Mouse (Mus musculus) MEL (cell line): Measurements from ENCODE around the gene Rtn3. TPM values are rescaled to one million over a fixed set of nuclear protein-coding genes. Genes with fewer than 3 reads are reported as not detected.

ENCODE experiments used
- DNase-seq: peaks from one replicate; pipeline ENCODE4 v3.0.0; 2011; ENCODE audit warnings: low read depth, low spot score
- H3K27ac ChIP-seq: 2 replicates; pipeline ENCODE4 v1.5.1; 2012; ENCODE audit warnings: low read depth, mild to moderate bottlenecking, control low read depth, low read length, moderate library complexity; ENCODE audit not compliant: control insufficient read depth
- H3K27me3 ChIP-seq, 2 experiments: fragments of 150-350 bp in 1 of 2; sonication (generic) in 1 of 2; 2 replicates each; pipeline ENCODE4 v1.6.1; 2012; ENCODE audit warnings: low read length in 2 of 2, mild to moderate bottlenecking in 2 of 2, improper control_type of control experiment in 1 of 2, moderate library complexity in 1 of 2; ENCODE audit not compliant: insufficient read depth in 2 of 2, control insufficient read depth in 1 of 2
- H3K36me3 ChIP-seq, 2 experiments: 2 replicates each; pipeline ENCODE4 v1.6.1; 2012 to 2014; ENCODE audit warnings: low read length in 2 of 2, improper control_type of control experiment in 1 of 2, inconsistent platforms in 1 of 2, mild to moderate bottlenecking in 1 of 2; ENCODE audit not compliant: insufficient read depth in 2 of 2, control insufficient read depth in 1 of 2
- H3K4me1 ChIP-seq, 2 experiments: fragments of 150-350 bp in 1 of 2; sonication (generic) in 1 of 2; 2 replicates each; pipeline ENCODE4 v1.6.1; 2012; ENCODE audit warnings: low read length in 2 of 2, improper control_type of control experiment in 1 of 2, mild to moderate bottlenecking in 1 of 2; ENCODE audit not compliant: insufficient read depth in 2 of 2, control insufficient read depth in 1 of 2
- H3K4me3 ChIP-seq, 2 experiments: fragments of 150-350 bp in 1 of 2; sonication (generic) in 1 of 2; 2 replicates each; pipeline ENCODE4 v1.5.1; 2012; ENCODE audit warnings: low read depth in 2 of 2, low read length in 2 of 2, mild to moderate bottlenecking in 2 of 2, moderate library complexity in 2 of 2, control low read depth in 1 of 2, improper control_type of control experiment in 1 of 2; ENCODE audit not compliant: control insufficient read depth in 1 of 2, insufficient read depth in 1 of 2
- H3K79me2 ChIP-seq: 2 replicates; pipeline ENCODE4 v1.6.1; 2012; ENCODE audit warnings: mild to moderate bottlenecking, low read length, moderate library complexity; ENCODE audit not compliant: control insufficient read depth, poor library complexity, insufficient read depth
- H3K9ac ChIP-seq: 2 replicates; pipeline ENCODE4 v1.6.1; 2012; ENCODE audit warnings: low read depth, mild to moderate bottlenecking, control low read depth, low read length, moderate library complexity; ENCODE audit not compliant: control insufficient read depth, poor library complexity, severe bottlenecking
- H3K9me3 ChIP-seq: fragments of 150-350 bp; sonication (generic); replicated peaks from 2 replicates; pipeline ENCODE4 v1.6.1; 2012; ENCODE audit warnings: mild to moderate bottlenecking, low read length, improper control_type of control experiment, moderate library complexity; ENCODE audit not compliant: insufficient read depth
- BHLHE40 ChIP-seq: IDR thresholded peaks from 2 replicates; pipeline ENCODE4 v1.6.1; 2012; ENCODE audit warnings: low read depth, mild to moderate bottlenecking, inconsistent platforms, low read length, improper control_type of control experiment, borderline replicate concordance
- E2F4 ChIP-seq: IDR thresholded peaks from 2 replicates; pipeline ENCODE4 v1.6.1; 2011; ENCODE audit warnings: low read depth, low read length, improper control_type of control experiment, borderline replicate concordance
- GABPA ChIP-seq: IDR thresholded peaks from 2 replicates; pipeline ENCODE4 v1.6.1; 2012; ENCODE audit warnings: low read depth, mild to moderate bottlenecking, inconsistent platforms, low read length, improper control_type of control experiment, moderate library complexity
- GATA1 ChIP-seq: IDR thresholded peaks from 2 replicates; pipeline ENCODE4 v1.6.1; 2011; ENCODE audit warnings: low read depth, low read length, improper control_type of control experiment
- JUND ChIP-seq: IDR thresholded peaks from 2 replicates; pipeline ENCODE4 v1.6.1; 2011; ENCODE audit warnings: low read depth, mild to moderate bottlenecking, improper control_type of control experiment, low read length
- KAT2A ChIP-seq: conservative IDR thresholded peaks from 2 replicates; pipeline ENCODE4 v1.6.1; 2012; ENCODE audit warnings: low read depth, low read length, improper control_type of control experiment, inconsistent platforms
- MAX ChIP-seq: IDR thresholded peaks from 2 replicates; pipeline ENCODE4 v1.6.1; 2011; ENCODE audit warnings: low read length, improper control_type of control experiment
- MXI1 ChIP-seq: IDR thresholded peaks from 2 replicates; pipeline ENCODE4 v1.6.1; 2011; ENCODE audit warnings: mild to moderate bottlenecking, low read depth, low read length, improper control_type of control experiment
- MYB ChIP-seq: IDR thresholded peaks from 2 replicates; pipeline ENCODE4 v1.6.1; 2011; ENCODE audit warnings: mild to moderate bottlenecking, low read depth, low read length, improper control_type of control experiment
- MYC ChIP-seq: IDR thresholded peaks from 2 replicates; pipeline ENCODE4 v1.6.1; 2011; ENCODE audit warnings: low read depth, mild to moderate bottlenecking, low read length, improper control_type of control experiment, moderate library complexity
- NELFE ChIP-seq: IDR thresholded peaks from 2 replicates; pipeline ENCODE4 v1.6.1; 2011; ENCODE audit warnings: low read depth, low read length, improper control_type of control experiment
- POLR2A ChIP-seq, 2 experiments: IDR thresholded peaks; 2 replicates each; pipeline ENCODE4 v1.6.1; 2011 to 2012; ENCODE audit warnings: low read length in 2 of 2, mild to moderate bottlenecking in 2 of 2, control low read depth in 1 of 2, improper control_type of control experiment in 1 of 2, low read depth in 1 of 2, moderate library complexity in 1 of 2; ENCODE audit not compliant: control insufficient read depth in 1 of 2, insufficient read depth in 1 of 2, poor library complexity in 1 of 2
- POLR2AphosphoS5 ChIP-seq: IDR thresholded peaks from 2 replicates; pipeline ENCODE4 v1.6.1; 2012; ENCODE audit warnings: low read depth, borderline replicate concordance, mild to moderate bottlenecking, inconsistent platforms, low read length, moderate library complexity, mixed read lengths
- RAD21 ChIP-seq: IDR thresholded peaks from 2 replicates; pipeline ENCODE4 v1.6.1; 2011; ENCODE audit warnings: mild to moderate bottlenecking, low read depth, low read length, improper control_type of control experiment
- RCOR1 ChIP-seq: IDR thresholded peaks from 2 replicates; pipeline ENCODE4 v1.6.1; 2012; ENCODE audit warnings: low read depth, mild to moderate bottlenecking, inconsistent platforms, low read length, improper control_type of control experiment
- SIN3A ChIP-seq: IDR thresholded peaks from 2 replicates; pipeline ENCODE4 v1.6.1; 2012; ENCODE audit warnings: low read length, improper control_type of control experiment, inconsistent platforms
- USF1 ChIP-seq: IDR thresholded peaks from 2 replicates; pipeline ENCODE4 v1.6.1; 2014; ENCODE audit warnings: low read depth, mild to moderate bottlenecking, inconsistent platforms, low read length, improper control_type of control experiment, moderate library complexity
- USF2 ChIP-seq, 2 experiments: IDR thresholded peaks; 2 replicates each; pipeline ENCODE4 v1.6.1; 2011 to 2012; ENCODE audit warnings: improper control_type of control experiment in 2 of 2, low read length in 2 of 2, borderline replicate concordance in 1 of 2, inconsistent platforms in 1 of 2, low read depth in 1 of 2, mild to moderate bottlenecking in 1 of 2; ENCODE audit not compliant: insufficient read depth in 1 of 2
- ZKSCAN1 ChIP-seq: IDR thresholded peaks from 2 replicates; pipeline ENCODE4 v1.6.1; 2012; ENCODE audit warnings: low read depth, mild to moderate bottlenecking, inconsistent platforms, low read length, improper control_type of control experiment, moderate library complexity
- ZNF384 ChIP-seq: IDR thresholded peaks from 2 replicates; pipeline ENCODE4 v1.6.1; 2012; ENCODE audit warnings: low read depth, mild to moderate bottlenecking, inconsistent platforms, low read length, improper control_type of control experiment
- polyA plus RNA-seq, 2 experiments: library from polyadenylated mRNA; stranded (reverse) in 1 of 2; unstranded in 1 of 2; fragments of >175 nt in 1 of 2; fragments of >200 nt in 1 of 2; gene quantifications; 2 replicates each; pipeline versions ENCODE4 v1.2.1 to v1.2.4; 2012; ENCODE audit warnings: low replicate concordance in 2 of 2, low read depth in 1 of 2; ENCODE audit not compliant: insufficient read length in 2 of 2, insufficient read depth in 1 of 2, missing spikeins in 1 of 2
- total RNA-seq: library from RNA; depleted of rRNA; stranded (reverse); fragments of 300-350 nt; gene quantifications from 2 replicates; pipeline ENCODE4 v1.2.3, GENCODE M21; 2012

Gene Rtn3
- total and polyA plus RNA-seq, 3 experiments = 33.4 to 118 TPM; not detected in 1

DNA sequence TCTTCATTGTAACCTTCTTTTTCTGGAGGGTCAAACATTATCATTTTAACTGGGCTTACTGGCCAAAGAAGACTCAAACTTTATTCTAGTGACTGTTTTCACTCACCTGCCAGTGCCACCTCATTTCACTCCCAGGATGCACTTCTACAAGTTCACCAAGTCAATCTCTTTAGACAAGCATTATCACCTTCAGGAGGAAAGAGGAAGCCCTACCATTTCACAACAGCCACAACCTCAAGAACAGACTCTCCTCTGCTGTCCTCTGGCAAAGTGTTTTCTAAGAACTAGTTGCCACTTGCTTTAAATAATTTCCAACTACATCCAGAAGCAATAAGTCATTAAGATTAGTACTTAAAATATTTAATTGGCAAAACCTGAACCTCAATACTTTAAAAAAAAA lies 15.2 kb downstream of the Rtn3 start:
- Histone ChIP-seq H3K27ac (no peak overlapping the region), H3K9me3 (no peaks in the 10 kb centered on the region), H3K79me2 (peaks cover 4% of the 10 kb centered on the region), H3K9ac (no peak overlapping the region), H3K4me3 (no peak overlapping the region), H3K4me1 (peaks cover 0 to 15% of the 10 kb centered on the region in 2 experiments; a peak in 1 of 4 replicates), H3K36me3 (peaks cover 9 to 12% of the 10 kb centered on the region in 2 experiments), H3K27me3 (no peaks in the 10 kb centered on the region)
- peak; percentile 45 for DNase-seq
- TF ChIP-seq JUND = no peak

DNA sequence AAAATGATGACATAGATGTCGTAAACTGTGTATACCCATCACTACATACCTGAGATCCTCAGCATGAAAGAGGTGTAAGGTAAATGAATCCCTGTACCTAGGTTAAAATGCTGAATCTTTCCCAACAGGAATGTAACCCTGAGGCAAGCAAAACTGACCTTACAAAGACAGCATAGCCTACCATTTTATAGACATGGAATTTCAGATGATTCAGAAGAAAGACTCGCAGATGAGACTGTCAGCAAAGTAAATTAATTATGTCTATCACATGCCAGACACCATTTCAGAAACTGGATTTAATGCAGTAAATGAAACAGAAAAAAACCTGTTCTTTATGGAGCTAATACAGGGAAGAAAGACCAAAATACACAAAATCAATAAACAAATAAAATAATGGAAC lies 23.7 kb downstream of the Rtn3 start:
- Histone ChIP-seq H3K79me2 (peaks cover 11% of the 10 kb centered on the region), H3K27ac (no peak overlapping the region), H3K9me3 (no peaks in the 10 kb centered on the region), H3K9ac (no peak overlapping the region), H3K36me3 (peaks cover 0 to 17% of the 10 kb centered on the region in 2 experiments; a peak in 2 of 4 replicates), H3K4me1 (no peaks in the 10 kb centered on the region), H3K4me3 (no peak overlapping the region), H3K27me3 (no peaks in the 10 kb centered on the region)
- TF ChIP-seq GATA1 (no peak), POLR2AphosphoS5 (no peak), POLR2A (IDR thresholded peaks at IDR 0.05; ENCODE audit: control insufficient read depth in 1 of 2, insufficient read depth in 1 of 2, low read depth in 1 of 2, low read length in 2 of 2, poor library complexity in 1 of 2) (no peak), MAX (no peak), RAD21 (no peak), BHLHE40 (no peak), MYC (no peak), ZKSCAN1 (no peak)
- DNase-seq = no peak

DNA sequence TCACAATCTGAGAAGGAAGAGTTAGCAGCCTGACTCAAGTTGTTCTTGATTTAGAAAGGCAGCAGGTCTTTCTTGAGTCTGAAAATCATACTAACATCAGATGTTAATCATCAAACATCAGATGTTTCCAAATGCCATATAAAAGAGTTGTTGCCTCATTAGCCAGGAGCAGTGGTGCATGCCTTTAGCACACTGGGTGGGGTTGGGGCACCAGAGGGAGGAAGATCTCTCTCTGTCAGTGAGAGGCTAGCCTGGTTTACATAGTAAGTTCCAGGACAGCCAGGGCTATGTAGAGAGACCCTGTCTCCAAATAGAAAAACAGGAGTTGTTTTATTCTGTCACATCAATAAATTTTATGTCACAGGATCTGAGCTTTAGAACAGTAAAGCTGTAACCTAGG lies 24.2 kb downstream of the Rtn3 start:
- TF ChIP-seq GABPA (no peak), RCOR1 (no peak), MYB (no peak), SIN3A (no peak), ZNF384 (no peak), E2F4 (no peak), ZKSCAN1 (no peak), USF1 (no peak), KAT2A (no peak), USF2 (IDR thresholded peaks at IDR 0.05; ENCODE audit: borderline replicate concordance in 1 of 2, insufficient read depth in 1 of 2, low read depth in 1 of 2, low read length in 2 of 2) (no peak), NELFE (no peak), BHLHE40 (no peak), JUND (no peak), MXI1 (no peak)
- TF ChIP-seq, all 39 proteins: peak for 0
- no peak for DNase-seq
- Histone ChIP-seq H3K27ac (no peak overlapping the region), H3K36me3 (peaks cover 0 to 15% of the 10 kb centered on the region in 2 experiments; a peak in 2 of 4 replicates), H3K4me3 (no peak overlapping the region), H3K4me1 (no peaks in the 10 kb centered on the region), H3K9me3 (no peaks in the 10 kb centered on the region), H3K79me2 (peaks cover 11% of the 10 kb centered on the region), H3K27me3 (no peaks in the 10 kb centered on the region), H3K9ac (no peak overlapping the region)
